Mouse (Mus musculus) neural tube, embryonic 15.5 days (tissue): ENCODE measurements around the gene Polr3c. TPM values are rescaled to one million over a fixed set of nuclear protein-coding genes. Genes with fewer than 3 reads are reported as not detected.
"Not testable (repeated sequence)": the region's sequence is repeated elsewhere in the genome, so short reads cannot be mapped to it uniquely, and the experiment has no call there.

Experiments
- ATAC-seq: fragments of 200-750 bp; cut with Nextera tagmentation; 2 replicates; pipeline ENCODE4 v1.8.0; 2017; ENCODE audit warnings: mild to moderate bottlenecking, moderate TSS enrichment, moderate library complexity; ENCODE audit not compliant: low FRiP score
- H3K27ac ChIP-seq: fragments of 300-500 bp; sonication (generic); replicated peaks from 2 replicates; pipeline ENCODE4 v1.5.1; 2015; ENCODE audit warnings: mild to moderate bottlenecking, inconsistent platforms
- H3K27me3 ChIP-seq: fragments of 300-500 bp; sonication (generic); replicated peaks from 2 replicates; pipeline ENCODE4 v1.6.1; 2015; ENCODE audit warnings: inconsistent platforms
- H3K36me3 ChIP-seq: fragments of 300-500 bp; sonication (generic); 2 replicates; pipeline ENCODE4 v1.6.1; 2015; ENCODE audit warnings: inconsistent platforms
- H3K4me1 ChIP-seq: fragments of 300-500 bp; sonication (generic); 2 replicates; pipeline ENCODE4 v1.6.1; 2015; ENCODE audit warnings: inconsistent platforms
- H3K4me2 ChIP-seq: fragments of 300-500 bp; sonication (generic); 2 replicates; pipeline ENCODE4 v1.6.1; 2015; ENCODE audit warnings: inconsistent platforms, mild to moderate bottlenecking, moderate library complexity
- H3K4me3 ChIP-seq: fragments of 300-500 bp; sonication (generic); replicated peaks from 2 replicates; pipeline ENCODE4 v1.5.1; 2015; ENCODE audit warnings: mild to moderate bottlenecking, inconsistent platforms
- H3K9ac ChIP-seq: fragments of 300-500 bp; sonication (generic); replicated peaks from 2 replicates; pipeline ENCODE4 v1.6.1; 2015; ENCODE audit warnings: mild to moderate bottlenecking, inconsistent platforms
- H3K9me3 ChIP-seq: fragments of 300-500 bp; sonication (generic); replicated peaks from 2 replicates; pipeline ENCODE4 v1.6.1; 2016; ENCODE audit warnings: inconsistent platforms
- WGBS: fragments of 180-500 bp; shearing (Covaris S2); methylation state at CpG from one replicate; pipeline ENCODE4 v1.1.7; 2015; ENCODE audit warnings: mixed read lengths; 5-methylcytosine and 5-hydroxymethylcytosine counted together
- polyA plus RNA-seq: library from polyadenylated mRNA; unstranded; fragments of >200 nt; fragmentation: Nextera tagmentation; extraction: Ambion mirVana; gene quantifications from 2 replicates; pipeline ENCODE4 v1.2.1, GENCODE M21; 2015

Gene Polr3c
- polyA plus RNA-seq: 31.5 and 35.7 TPM in 2 replicates

DNA sequence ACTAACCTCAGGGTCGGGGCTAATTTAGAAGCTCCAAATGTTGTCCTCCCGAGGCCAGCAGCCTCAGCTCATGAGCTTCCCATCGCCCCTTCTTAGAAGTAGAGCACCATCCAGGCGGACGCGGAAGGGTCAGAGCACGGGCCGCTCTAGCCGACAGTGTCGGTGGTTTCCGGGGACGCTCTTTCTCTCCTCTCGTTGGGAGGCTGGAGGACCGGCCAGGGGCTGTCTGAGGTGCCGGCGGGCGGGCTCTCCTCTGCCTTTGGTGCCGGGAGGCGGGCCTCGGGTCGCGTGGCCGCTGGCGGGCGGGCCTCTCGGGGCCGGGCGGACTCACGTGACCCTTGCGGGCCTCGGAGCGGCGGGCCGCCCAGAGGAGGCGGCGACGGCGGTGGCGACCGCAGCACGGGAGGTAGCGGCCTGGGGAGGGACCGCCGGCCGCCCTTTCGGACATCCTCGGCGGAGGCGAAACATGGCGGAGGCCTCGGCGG lies at the start of gene Polr3c, which contains the start of gene Rnf115:
Gene Polr3c, minus strand, starts transcription at position 286 of the 485 bp plus-strand sequence.
Gene Rnf115, plus strand, starts transcription at position 322 of the 485 bp plus-strand sequence.
- WGBS: under 1% methylated on average over 51 of the region's 52 CpGs
- peak within 1 kb of the TSS; percentile 71 for H3K4me2 ChIP-seq
- peaks cover 15% of the 10 kb centered on the region for H3K36me3 ChIP-seq
- peak; percentile 96 for ATAC-seq
- no peaks in the 10 kb centered on the region for H3K9me3 ChIP-seq
- peak within 1 kb of the TSS; percentile 87 for H3K9ac ChIP-seq
- no peaks in the 10 kb centered on the region for H3K27me3 ChIP-seq
- H3K4me1 ChIP-seq: peaks cover 35% of the 10 kb centered on the region
- H3K4me3 ChIP-seq: peak within 1 kb of the TSS; percentile 88
- peak within 1 kb of the TSS; percentile 88 for H3K27ac ChIP-seq

GRCm38 (mm10) chr3:96777120-96777519 lies 49.7 kb upstream of the Polr3c start:
- Histone ChIP-seq H3K4me2 (no peak overlapping the region), H3K4me1 (no peaks in the 10 kb centered on the region), H3K36me3 (peaks cover 11% of the 10 kb centered on the region), H3K9ac (no peak overlapping the region), H3K27me3 (no peaks in the 10 kb centered on the region), H3K9me3 (no peaks in the 10 kb centered on the region), H3K4me3 (no peak overlapping the region), H3K27ac (no peak overlapping the region)
- ATAC-seq: no peak
- WGBS: 80% methylated on average over 3 of the region's 3 CpGs

GRCm38 (mm10) chr3:96772949-96773348 lies 45.5 kb upstream of the Polr3c start:
- H3K27ac ChIP-seq: no peak overlapping the region
- no peak overlapping the region for H3K4me3 ChIP-seq
- peaks cover 11% of the 10 kb centered on the region for H3K36me3 ChIP-seq
- H3K9ac ChIP-seq: no peak overlapping the region
- ATAC-seq: no peak
- no peaks in the 10 kb centered on the region for H3K27me3 ChIP-seq
- H3K4me1 ChIP-seq: no peaks in the 10 kb centered on the region
- H3K9me3 ChIP-seq: no peaks in the 10 kb centered on the region
- H3K4me2 ChIP-seq: no peak overlapping the region
- WGBS: 55% methylated on average over 1 of the region's 1 CpGs

DNA sequence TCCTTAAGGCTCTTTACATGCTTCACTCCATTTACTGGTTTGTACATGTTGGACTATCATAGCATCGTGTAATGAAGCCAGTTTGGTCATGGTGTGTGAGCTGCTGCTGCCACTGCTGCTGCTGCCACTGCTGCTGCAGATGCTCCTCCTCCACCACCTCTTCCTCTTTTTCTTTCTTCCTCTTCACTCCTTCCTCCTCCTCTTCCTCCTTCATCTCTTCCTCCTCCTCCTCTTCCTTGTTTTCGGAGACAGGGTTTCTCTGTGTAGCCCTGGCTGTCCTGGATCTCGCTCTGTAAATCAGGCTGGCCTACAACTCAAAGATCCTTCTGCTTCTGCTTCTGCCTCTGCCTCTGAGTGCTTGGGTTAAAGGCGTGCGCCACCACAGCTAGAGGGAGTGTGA lies 42.5 kb upstream of the Polr3c start:
- Histone ChIP-seq H3K36me3 (no peaks in the 10 kb centered on the region), H3K9me3 (no peaks in the 10 kb centered on the region), H3K9ac (no peak overlapping the region), H3K4me1 (0 out of 2 replicates have a peak, but pooled peaks cover 4% of the 10 kb centered on the region), H3K4me2 (no peak overlapping the region), H3K27ac (no peak overlapping the region), H3K27me3 (no peaks in the 10 kb centered on the region), H3K4me3 (no peak overlapping the region)
- no peak for ATAC-seq
- 86% methylated on average over 5 of the region's 5 CpGs for WGBS

DNA sequence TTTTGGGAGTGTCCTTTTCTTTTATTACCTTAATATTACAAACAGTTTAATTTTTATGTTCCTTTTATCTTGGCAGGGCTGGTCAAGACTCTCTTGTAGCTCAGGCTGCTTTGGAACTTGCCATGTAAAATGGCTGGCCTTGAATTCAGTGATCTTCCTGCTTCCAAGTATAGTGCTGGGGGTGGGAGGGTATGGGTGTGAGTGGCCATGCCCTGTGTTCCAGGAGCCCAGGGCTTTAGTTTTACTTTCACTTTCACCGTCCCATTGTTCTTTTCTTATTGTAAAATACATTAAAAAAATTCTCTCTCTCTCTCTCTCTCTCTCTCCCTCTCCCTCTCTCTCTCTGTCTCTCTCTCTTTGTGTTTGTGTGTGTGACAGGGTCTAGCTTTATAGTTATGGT lies 37.1 kb upstream of the Polr3c start:
- no peak for ATAC-seq
- no peak overlapping the region for H3K4me2 ChIP-seq
- H3K27me3 ChIP-seq: no peaks in the 10 kb centered on the region
- H3K4me3 ChIP-seq: no peak overlapping the region
- WGBS: 96% methylated on average over 1 of the region's 1 CpGs
- H3K9ac ChIP-seq: no peak overlapping the region
- no peaks in the 10 kb centered on the region for H3K9me3 ChIP-seq
- peaks cover 3% of the 10 kb centered on the region; the same call in 1 of the 2 replicates for H3K36me3 ChIP-seq
- H3K27ac ChIP-seq: no peak overlapping the region
- H3K4me1 ChIP-seq: 0 out of 2 replicates have a peak, but pooled peaks cover 4% of the 10 kb centered on the region

- H3K4me3 ChIP-seq: no peak overlapping the region
- H3K27me3 ChIP-seq: no peaks in the 10 kb centered on the region
- ATAC-seq: no peak
- no peak overlapping the region for H3K9ac ChIP-seq
- H3K27ac ChIP-seq: no peak overlapping the region
- no peak overlapping the region for H3K4me2 ChIP-seq
- WGBS: 93% methylated on average over 4 of the region's 4 CpGs
- no peaks in the 10 kb centered on the region for H3K9me3 ChIP-seq
- peaks cover 3% of the 10 kb centered on the region; the same call in 1 of the 2 replicates for H3K36me3 ChIP-seq
- H3K4me1 ChIP-seq: no peaks in the 10 kb centered on the region
These were observed 32.3 kb upstream of the Polr3c start for GRCm38 (mm10) chr3:96759695-96760094.

- Histone ChIP-seq H3K27ac (no peak overlapping the region), H3K36me3 (peaks cover 3% of the 10 kb centered on the region; the same call in 1 of the 2 replicates), H3K27me3 (no peaks in the 10 kb centered on the region), H3K4me1 (no peaks in the 10 kb centered on the region), H3K9me3 (no peaks in the 10 kb centered on the region), H3K4me3 (no peak overlapping the region), H3K9ac (no peak overlapping the region), H3K4me2 (no peak overlapping the region)
- ATAC-seq: no peak
- 72% methylated on average over 7 of the region's 7 CpGs for WGBS
These were observed 30.3 kb upstream of the Polr3c start for GRCm38 (mm10) chr3:96757691-96758090.

DNA sequence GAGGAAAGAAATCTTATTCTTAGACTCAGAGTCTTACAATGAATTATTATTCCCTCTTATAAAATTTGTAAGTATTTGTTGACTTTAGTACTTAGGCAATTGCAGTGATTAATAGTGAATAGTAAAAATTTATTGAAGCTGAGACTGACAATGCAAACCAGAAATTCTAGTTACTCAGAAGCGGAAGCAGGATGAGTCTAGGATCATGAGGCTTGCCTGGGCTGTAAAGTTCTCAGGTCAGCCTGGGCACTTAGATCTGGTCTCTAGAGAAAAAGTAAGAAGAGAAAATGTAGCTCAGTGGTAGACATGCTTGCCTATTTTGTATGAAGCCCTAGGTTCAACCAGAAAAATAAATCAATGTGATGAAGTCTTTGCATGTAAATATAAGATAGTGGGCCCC lies 28.5 kb upstream of the Polr3c start:
- WGBS: 98% methylated on average over 1 of the region's 1 CpGs

GRCm38 (mm10) chr3:96746829-96747228 lies 19.4 kb upstream of the Polr3c start:
- Histone ChIP-seq H3K27ac (no peak overlapping the region), H3K9me3 (no peaks in the 10 kb centered on the region), H3K9ac (no peak overlapping the region), H3K4me2 (no peak overlapping the region), H3K4me1 (no peaks in the 10 kb centered on the region), H3K27me3 (no peaks in the 10 kb centered on the region), H3K4me3 (no peak overlapping the region), H3K36me3 (no peaks in the 10 kb centered on the region)
- WGBS: 68% methylated on average over 1 of the region's 1 CpGs
- no peak for ATAC-seq

More for the DNA sequence above, 28.5 kb upstream of the Polr3c start:
- H3K27ac ChIP-seq: no peak overlapping the region
- H3K4me3 ChIP-seq: no peak overlapping the region
- ATAC-seq: no peak
- H3K4me1 ChIP-seq: no peaks in the 10 kb centered on the region
- no peak overlapping the region for H3K4me2 ChIP-seq
- no peaks in the 10 kb centered on the region for H3K27me3 ChIP-seq
- H3K9me3 ChIP-seq: no peaks in the 10 kb centered on the region
- peaks cover 3% of the 10 kb centered on the region; the same call in 1 of the 2 replicates for H3K36me3 ChIP-seq
- H3K9ac ChIP-seq: no peak overlapping the region

- no peak overlapping the region for H3K4me2 ChIP-seq
- H3K4me1 ChIP-seq: no peaks in the 10 kb centered on the region
- no peak overlapping the region for H3K27ac ChIP-seq
- H3K27me3 ChIP-seq: no peaks in the 10 kb centered on the region
- H3K4me3 ChIP-seq: no peak overlapping the region
- no peak for ATAC-seq
- WGBS: 96% methylated on average over 3 of the region's 3 CpGs
- no peaks in the 10 kb centered on the region for H3K9me3 ChIP-seq
- no peaks in the 10 kb centered on the region for H3K36me3 ChIP-seq
- no peak overlapping the region for H3K9ac ChIP-seq
These were observed 16.9 kb upstream of the Polr3c start for GRCm38 (mm10) chr3:96744348-96744747.

- not testable (repeated sequence) for ATAC-seq, H3K9ac ChIP-seq, H3K27me3 ChIP-seq, H3K9me3 ChIP-seq, H3K4me3 ChIP-seq, H3K4me1 ChIP-seq, H3K36me3 ChIP-seq, H3K4me2 ChIP-seq, H3K27ac ChIP-seq
These were observed 12.9 kb upstream of the Polr3c start for GRCm38 (mm10) chr3:96740279-96740678.

DNA sequence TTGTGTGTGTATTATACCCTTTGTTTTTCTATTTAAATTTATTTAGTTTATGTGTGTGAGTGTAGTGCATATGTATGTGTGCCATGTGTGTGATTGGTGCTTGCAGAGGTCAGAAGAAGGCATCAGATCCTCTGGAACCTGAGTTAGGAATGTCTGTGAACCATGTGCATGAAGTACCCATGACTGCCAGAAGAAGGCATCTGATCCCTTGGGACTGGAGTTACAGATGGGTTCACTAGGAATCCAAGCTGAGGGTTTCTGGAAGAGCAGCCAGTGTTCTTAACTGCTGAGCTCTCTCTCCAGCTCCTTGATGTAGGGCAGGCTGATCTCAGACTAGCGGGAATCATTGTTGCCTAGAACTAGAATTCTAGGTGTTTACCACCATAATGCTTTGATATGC lies 10.6 kb upstream of the Polr3c start:
- Histone ChIP-seq H3K36me3 (no peaks in the 10 kb centered on the region), H3K4me1 (peaks cover 2% of the 10 kb centered on the region; the same call in 1 of the 2 replicates), H3K4me2 (no peak overlapping the region), H3K27me3 (no peaks in the 10 kb centered on the region), H3K4me3 (no peak overlapping the region), H3K9me3 (no peaks in the 10 kb centered on the region), H3K9ac (no peak overlapping the region), H3K27ac (no peak overlapping the region)
- no peak for ATAC-seq
- WGBS: 93% methylated on average over 1 of the region's 1 CpGs
